Mouse (Mus musculus): Measurements from ENCODE around the gene Jazf1. TPM values are rescaled to one million over a fixed set of nuclear protein-coding genes. Genes with fewer than 3 reads are reported as not detected.

Jazf1 gene
- polyA plus RNA-seq, 2 experiments from 2014 or later: 7.7 to 8.3 TPM

GRCm38 (mm10) chr6:52795029-52795841 is 273.2 kb downstream of the Jazf1 start:
- ATAC-seq: no peak

- ATAC-seq: no peak
Measured at GRCm38 (mm10) chr6:52792455-52792854, 276.0 kb downstream of the Jazf1 start.

GRCm38 (mm10) chr6:52790781-52791180 is 277.6 kb downstream of the Jazf1 start:
- no peak for ATAC-seq

GRCm38 (mm10) chr6:52790316-52790715 is 278.1 kb downstream of the Jazf1 start:
- ATAC-seq: no peak

- no peak for ATAC-seq
Measured at GRCm38 (mm10) chr6:52779546-52779945, 288.9 kb downstream of the Jazf1 start.

- ATAC-seq: no peak
Measured at GRCm38 (mm10) chr6:52778523-52778922, 289.9 kb downstream of the Jazf1 start.

GRCm38 (mm10) chr6:52777034-52777433 is 291.4 kb downstream of the Jazf1 start:
- no peak for ATAC-seq

- ATAC-seq: no peak
Measured at GRCm38 (mm10) chr6:52775956-52776355, 292.5 kb downstream of the Jazf1 start.

GRCm38 (mm10) chr6:52775350-52775749 is 293.1 kb downstream of the Jazf1 start:
- ATAC-seq: no peak

GRCm38 (mm10) chr6:52773132-52773531 is 295.3 kb downstream of the Jazf1 start:
- ATAC-seq: no peak

GRCm38 (mm10) chr6:52770789-52771188 is 297.6 kb downstream of the Jazf1 start:
- no peak for ATAC-seq

- no peak for ATAC-seq
Measured at GRCm38 (mm10) chr6:52765206-52765605, 303.2 kb downstream of the Jazf1 start.

- no peak for ATAC-seq
Measured at GRCm38 (mm10) chr6:52752832-52753231, 315.6 kb downstream of the Jazf1 start.

- ATAC-seq: no peak
Measured at GRCm38 (mm10) chr6:52734630-52735029, 333.8 kb downstream of the Jazf1 start.

- ATAC-seq: no peak
Measured at GRCm38 (mm10) chr6:52730338-52730737, 338.1 kb downstream of the Jazf1 start.

- ATAC-seq: peak; percentile 79
Measured at GRCm38 (mm10) chr6:52724805-52725439, 343.5 kb downstream of the Jazf1 start.

Other genes with a start within 250 kb of the Jazf1 start
- gene Creb5, start 218.6 kb upstream of the Jazf1 start, polyA plus RNA-seq (2017; shearing (Covaris generic)): under 1 TPM in 1 of 2 experiments, not detected in 1; 0.52 TPM